Mouse (Mus musculus) heart, adult 9 months (tissue): ENCODE data around the gene Enpp7.

ENCODE experiments used
- DNase-seq, 2 experiments: peaks; one replicate each; pipeline ENCODE4 v3.0.0; 2022; ENCODE audit warnings: low spot score in 2 of 2

Gene Enpp7

DNA sequence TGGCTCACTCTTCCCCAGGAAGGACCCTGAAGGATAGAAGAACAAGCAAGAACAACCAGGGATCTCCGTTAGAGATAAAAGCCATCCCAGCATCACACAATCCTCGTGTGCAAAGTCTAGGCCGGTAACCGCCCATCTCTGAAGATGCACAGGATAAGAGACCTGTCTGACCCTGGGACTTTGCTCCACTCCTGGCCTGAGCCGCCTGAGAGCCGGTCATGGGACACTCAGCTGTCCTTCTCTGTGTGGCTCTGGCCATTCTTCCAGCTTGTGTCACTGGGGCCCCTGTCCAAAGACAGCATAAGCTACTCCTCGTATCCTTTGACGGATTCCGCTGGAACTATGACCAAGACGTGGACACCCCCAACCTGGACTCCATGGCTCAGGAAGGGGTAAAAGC lies at the start of gene Enpp7:
Enpp7 (plus strand) TSS at position 190 of the 400 bp plus-strand sequence.
- no peak for DNase-seq

DNA sequence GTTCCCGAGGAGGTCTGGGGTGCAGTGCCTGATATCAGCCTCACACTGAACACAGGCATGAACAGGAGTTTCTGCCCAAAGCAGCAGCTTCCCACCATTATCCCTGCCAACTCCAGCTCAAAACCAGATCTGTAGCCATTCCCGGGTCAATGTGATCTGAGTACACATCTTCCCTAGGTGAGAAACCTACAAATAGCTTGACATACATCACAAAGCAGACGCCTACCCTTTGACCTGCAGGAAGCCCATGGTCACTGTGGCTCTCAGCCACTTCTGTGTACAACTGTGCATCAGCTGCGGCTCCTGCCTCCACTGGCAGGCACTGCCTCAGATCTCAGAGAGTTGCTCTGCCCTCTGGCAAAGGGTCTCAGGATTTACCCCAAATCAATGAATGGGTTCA lies 48.3 kb upstream of the Enpp7 start:
- DNase-seq, result no peak

GRCm38 (mm10) chr11:118940539-118940938 lies 47.4 kb upstream of the Enpp7 start:
- DNase-seq, result peak; percentile 24 to 25

GRCm38 (mm10) chr11:118941268-118941667 lies 46.7 kb upstream of the Enpp7 start:
- no peak for DNase-seq

GRCm38 (mm10) chr11:118945868-118946267 lies 42.1 kb upstream of the Enpp7 start:
- DNase-seq, result no peak

DNA sequence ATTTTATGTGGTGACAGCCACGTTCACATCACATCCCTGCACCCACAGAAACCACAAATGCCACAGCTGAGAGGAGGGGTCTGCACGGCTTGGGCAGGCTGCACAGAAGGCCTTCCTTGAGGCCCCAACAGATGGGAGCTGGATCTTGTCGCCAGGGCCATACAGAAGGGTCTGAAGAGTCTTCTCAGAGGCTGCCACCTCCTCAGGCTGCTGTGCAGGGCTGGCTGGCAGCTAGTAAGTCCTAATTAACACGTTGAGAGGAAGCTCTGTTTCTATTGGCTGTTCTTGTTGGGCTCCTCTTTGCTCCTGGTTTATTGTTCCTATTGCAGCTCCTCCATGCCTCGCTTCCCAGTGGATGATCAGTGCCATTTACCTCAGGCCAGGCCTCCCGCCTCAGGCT lies 33.0 kb upstream of the Enpp7 start:
- DNase-seq, result no peak

GRCm38 (mm10) chr11:118957070-118957471 lies 30.9 kb upstream of the Enpp7 start:
- peak; percentile 42 to 69 for DNase-seq

DNA sequence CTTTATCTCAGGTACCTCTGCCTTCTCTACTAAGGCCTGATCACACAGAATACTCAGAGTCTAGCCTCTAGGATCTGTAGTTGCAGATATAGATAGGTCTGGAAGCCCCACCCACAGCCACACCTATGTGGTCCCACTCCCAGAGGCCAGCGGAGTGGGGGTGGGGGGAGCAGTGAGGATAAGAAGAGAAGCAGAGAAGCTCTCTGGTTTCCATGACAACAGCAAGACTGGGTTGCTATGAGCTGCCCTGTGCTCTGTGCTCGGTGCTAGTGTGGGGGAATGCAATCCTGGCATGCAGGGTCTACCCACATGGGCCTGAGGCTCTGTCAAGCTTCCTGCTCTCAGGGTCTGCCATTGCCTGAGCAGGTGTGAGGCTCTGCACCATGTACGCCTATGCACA lies 27.3 kb upstream of the Enpp7 start:
- no peak for DNase-seq

DNA sequence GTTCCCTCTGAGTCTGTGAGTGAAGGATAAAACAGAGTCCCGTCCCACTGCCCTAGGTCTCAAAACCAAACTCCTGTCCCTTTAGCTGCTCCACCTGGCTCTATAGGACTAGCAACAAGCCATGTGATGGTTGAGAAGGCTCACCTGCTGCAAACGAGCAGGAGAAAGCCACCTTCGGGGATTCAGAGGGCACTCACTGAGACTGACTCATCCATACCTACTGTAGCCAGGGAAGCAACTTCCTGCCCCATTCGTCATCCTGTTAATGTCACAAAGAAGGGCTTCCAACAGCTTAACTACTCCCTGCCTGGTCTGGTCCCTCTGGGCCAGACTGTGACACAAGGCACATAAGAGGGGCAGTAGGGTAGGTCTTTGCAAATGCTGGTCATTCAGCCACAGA lies 25.5 kb upstream of the Enpp7 start:
- DNase-seq, result no peak

DNA sequence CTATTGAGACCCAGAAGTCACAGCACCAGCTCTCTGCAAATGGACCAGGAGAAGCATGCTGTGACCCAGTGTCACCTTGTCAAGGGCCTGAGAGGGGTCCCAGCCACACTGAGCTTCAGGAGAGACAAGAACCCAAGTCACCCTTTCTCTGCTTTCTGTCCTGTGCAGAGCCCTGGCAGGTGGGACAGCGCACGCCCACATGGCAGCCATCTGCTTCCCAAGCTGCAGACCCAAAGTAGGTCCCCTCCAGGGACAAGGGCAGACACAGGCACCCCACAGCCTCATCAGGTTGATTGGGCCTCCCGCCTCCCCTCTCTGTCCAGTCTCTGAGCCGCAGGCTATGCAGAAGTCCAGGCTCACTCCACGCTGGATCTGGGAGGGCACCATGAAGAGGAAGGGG lies 24.1 kb upstream of the Enpp7 start:
- no peak for DNase-seq

DNA sequence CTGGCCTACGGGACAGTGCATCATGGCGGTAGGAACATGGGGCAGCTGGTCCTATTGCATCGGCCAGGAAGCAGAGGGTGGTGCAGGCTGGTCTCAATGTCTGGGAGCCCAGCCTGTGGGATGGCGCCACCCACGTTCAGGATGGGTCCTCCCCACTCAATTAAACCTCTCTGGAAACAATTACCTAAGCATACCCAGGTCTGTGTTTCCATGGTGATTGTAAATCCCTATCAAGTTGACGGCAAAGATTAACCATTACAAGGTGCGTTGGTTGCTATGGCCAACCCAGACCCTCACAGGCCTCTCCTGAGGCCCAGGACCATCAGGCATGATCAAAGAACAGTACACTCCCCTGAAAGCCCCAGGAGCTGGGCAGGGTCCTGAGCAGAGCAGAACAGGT lies 22.9 kb upstream of the Enpp7 start:
- DNase-seq, result no peak

- DNase-seq, result no peak
Measured at GRCm38 (mm10) chr11:118971470-118972034, 16.4 kb upstream of the Enpp7 start.

DNA sequence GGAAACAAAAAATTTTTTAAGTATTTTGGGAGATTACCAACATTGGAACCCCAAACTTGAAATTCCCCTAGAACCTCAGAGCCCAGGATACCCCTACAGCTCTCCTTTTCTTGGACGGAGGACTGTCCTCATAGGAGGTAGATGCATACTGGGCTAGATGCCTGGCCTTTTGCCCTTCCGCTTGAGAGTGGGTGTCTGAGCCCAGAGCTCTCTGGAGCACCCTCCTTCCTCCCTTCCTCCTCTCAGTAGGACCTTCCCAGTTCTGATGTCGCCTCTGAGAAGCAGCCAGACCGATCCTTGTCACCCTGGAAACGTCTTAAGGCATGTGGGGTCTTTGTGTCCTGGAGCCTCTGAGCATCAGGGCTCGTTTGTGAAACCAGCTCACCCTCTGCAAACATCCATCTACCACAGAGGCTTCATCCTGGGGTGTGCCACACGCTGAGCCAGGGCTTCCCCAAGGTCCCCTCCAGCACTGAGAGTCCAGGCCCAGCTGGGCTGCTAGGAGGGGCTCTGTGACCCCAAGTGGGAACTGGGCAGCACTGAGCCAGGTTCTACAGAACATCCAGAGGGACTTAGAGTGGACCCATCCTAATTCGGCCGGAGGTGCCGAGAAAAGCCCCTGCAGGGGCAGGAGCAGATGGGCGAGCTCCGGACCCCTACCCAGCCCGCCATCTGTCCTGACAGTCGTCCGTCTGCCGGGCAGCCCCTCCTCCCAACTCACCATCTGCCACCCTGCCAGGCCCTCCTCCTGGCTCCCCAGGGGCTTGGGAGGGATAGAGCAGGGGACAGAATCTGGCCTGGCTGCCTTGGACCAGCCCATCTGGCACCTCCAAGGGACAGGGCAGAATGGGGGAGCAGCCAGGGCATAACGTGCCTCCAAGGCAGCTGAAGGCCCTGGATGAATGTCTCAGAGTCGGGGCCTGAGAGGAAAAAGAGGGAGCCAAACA lies 15.3 kb upstream of the Enpp7 start:
- DNase-seq, result no peak

GRCm38 (mm10) chr11:118974340-118974739 lies 13.6 kb upstream of the Enpp7 start:
- no peak for DNase-seq

GRCm38 (mm10) chr11:118975427-118975826 lies 12.6 kb upstream of the Enpp7 start:
- peak in 1 of 2 experiments; percentile 33 for DNase-seq

DNA sequence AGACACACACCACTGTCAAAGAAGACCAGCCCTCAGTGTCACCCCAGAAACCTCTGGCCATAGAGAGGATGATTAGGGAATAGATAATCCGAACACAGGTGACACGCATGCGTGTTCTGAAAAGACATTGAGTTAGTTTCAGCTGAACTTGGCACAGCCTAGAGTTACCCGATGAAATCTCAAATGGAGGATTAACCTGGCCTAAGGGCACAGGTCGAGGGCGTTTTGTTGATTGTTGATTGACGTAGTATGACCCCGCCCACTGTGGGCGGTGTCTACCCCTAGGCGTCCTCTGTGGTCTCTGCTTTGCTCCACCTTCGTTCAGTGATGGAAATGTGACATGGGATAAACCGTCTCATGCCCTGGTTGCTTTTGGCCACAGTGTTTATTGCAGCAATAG lies 12.1 kb upstream of the Enpp7 start:
- no peak for DNase-seq

GRCm38 (mm10) chr11:118980388-118980787 lies 7.6 kb upstream of the Enpp7 start:
- DNase-seq, result no peak

- no peak for DNase-seq
Measured at GRCm38 (mm10) chr11:118981012-118981776, 6.8 kb upstream of the Enpp7 start.

- DNase-seq, result no peak
Measured at GRCm38 (mm10) chr11:118982593-118983113, 5.3 kb upstream of the Enpp7 start.

GRCm38 (mm10) chr11:118985571-118985970 lies 2.4 kb upstream of the Enpp7 start:
- DNase-seq, result no peak

- no peak for DNase-seq
Measured at GRCm38 (mm10) chr11:118992781-118993180, 4.8 kb downstream of the Enpp7 start.

GRCm38 (mm10) chr11:118995448-118995847 lies 7.5 kb downstream of the Enpp7 start:
- no peak for DNase-seq
